Mouse (Mus musculus) G1E (cell line): ENCODE measurements around the gene Myo1c.

ENCODE experiments used
- CTCF ChIP-seq: IDR thresholded peaks from 2 replicates; pipeline ENCODE4 v1.5.1; 2012; ENCODE audit warnings: low read depth, low read length, inconsistent platforms, mixed read lengths
- GATA1 ChIP-seq: IDR thresholded peaks from 2 replicates; pipeline ENCODE4 v1.6.1; 2012; ENCODE audit warnings: borderline replicate concordance, low read length, inconsistent platforms, mixed read lengths

DNA sequence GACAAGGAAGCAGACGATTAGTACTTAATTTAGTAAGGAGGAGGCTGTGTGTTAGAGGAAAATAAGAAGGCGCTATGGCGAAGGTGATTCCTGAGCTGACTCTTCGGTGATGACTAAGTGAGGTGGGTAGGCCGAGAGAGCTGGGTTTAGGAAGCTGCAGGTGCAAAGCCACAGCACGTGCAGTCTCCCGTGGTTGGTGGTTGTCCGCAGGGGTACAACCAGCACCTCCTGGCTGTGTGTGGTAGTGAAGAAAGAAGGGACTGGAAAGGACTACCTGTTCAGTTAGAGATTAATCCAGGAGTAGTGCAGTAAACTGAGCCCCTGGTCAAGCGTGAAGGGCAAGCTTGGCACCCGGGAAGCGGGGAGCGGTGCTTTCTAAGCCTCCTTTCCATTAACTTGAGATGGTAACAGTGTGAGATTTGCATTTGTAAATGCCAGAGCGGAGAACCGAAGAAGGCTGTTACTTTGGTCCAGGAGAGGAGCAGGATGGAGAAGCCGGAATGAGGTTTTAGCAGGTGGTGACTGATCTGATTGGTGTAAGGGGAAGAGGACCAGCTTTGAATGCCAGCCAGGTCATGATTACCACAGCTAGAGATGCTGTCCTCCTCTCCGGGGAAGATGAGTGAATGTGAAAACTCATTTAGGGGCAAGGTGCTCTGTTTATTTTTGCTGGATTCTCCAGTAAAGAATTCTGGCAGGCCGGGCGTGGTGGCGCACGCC lies 2.1 kb downstream of the Myo1c start:
- TF ChIP-seq CTCF (no peak), GATA1 (no peak)
